Mouse (Mus musculus) cerebellum, postnatal 14 days (tissue): ENCODE measurements at regions not wholly inside any gene's neighbourhood (a gene's known extent, or its start where the extent isn't known, plus 50 kb on each side); places are given as distances from the start of the nearest gene placed in this dataset.

ENCODE experiments used
- DNase-seq, 2 experiments: peaks; one replicate each; pipeline ENCODE4 v3.0.0; 2021; ENCODE audit warnings: mixed read lengths in 2 of 2

DNA sequence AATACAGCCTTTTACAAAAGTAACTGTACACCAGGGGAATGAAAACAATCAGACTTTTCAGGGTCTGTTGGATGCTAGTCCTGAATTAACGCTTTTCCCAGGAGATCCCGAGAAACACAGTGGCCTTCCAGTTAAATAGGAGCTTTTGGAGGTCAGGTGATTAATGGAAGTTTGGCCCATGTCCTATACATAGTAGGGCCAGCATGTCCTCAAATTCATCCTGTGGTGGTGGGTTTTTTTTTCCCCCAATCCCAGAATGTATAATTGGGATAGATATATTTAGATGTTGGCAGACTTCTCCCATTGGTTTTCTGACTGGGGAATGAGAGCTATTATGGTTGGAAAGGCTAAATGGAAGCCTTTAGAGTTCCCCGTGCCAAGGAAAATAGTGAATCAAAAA, 77.6 kb downstream of the Cd200 start:
- DNase-seq: no peak

GRCm38 (mm10) chr16:45330298-45330697, 78.6 kb downstream of the Cd200 start:
- DNase-seq: peak; percentile 6 to 10

DNA sequence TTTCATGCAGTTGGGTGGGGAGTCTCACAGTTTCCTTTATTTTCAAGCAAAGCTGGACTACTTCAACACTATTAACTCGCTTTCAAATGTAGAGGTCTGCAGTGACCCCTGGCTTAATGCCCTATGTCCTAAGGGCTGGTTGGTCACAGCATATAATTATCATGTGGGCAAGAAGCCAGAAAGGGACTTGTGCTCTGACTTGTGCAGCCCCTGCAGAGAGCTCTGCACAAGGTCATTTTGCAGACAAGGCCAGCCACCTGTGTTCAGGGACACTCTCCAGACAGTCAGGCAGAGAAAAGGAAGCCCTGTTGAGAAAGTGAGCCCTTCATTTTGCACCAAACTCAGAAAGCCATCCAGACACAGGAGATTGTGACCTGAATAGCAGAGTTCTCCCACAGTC, 79.1 kb downstream of the Cd200 start:
- peak; percentile 2 to 5 for DNase-seq

DNA sequence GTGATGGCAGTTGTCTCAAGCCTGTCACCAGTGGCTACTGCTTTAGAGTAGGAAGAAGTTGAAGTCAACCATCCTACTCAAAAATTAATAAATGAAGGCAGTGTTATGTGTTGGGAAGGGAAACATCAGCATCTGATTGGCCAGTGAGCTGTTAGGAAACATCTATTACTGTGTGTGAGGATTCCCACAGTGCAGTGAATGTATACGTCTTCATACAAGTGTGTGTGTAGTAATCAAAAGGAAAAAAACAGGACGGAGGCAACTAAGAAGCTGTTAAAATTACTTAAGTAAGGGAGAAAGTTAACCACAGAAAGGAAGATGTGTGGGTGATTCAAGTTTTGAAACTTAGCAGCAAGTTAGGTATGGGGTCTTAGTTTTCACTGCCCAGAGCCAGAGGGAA, 81.8 kb downstream of the Cd200 start:
- DNase-seq: no peak

GRCm38 (mm10) chr16:45311479-45311878, 87.4 kb downstream of the Btla start:
- DNase-seq: no peak
